Mouse (Mus musculus) lung, postnatal 4 days (tissue): Measurements from ENCODE around the gene Lrba.

Source experiments
- DNase-seq, 2 experiments: peaks; one replicate each; pipeline ENCODE4 v3.0.0; 2021

The Lrba gene

GRCm38 (mm10) chr3:86804265-86804664 is 579.8 kb downstream of the Lrba start:
- no peak for DNase-seq

- DNase-seq = no peak
These were observed 582.4 kb downstream of the Lrba start for GRCm38 (mm10) chr3:86806834-86807233.

- peak; percentile 43 to 50 for DNase-seq
These were observed 583.4 kb downstream of the Lrba start for GRCm38 (mm10) chr3:86807750-86808467.

DNA sequence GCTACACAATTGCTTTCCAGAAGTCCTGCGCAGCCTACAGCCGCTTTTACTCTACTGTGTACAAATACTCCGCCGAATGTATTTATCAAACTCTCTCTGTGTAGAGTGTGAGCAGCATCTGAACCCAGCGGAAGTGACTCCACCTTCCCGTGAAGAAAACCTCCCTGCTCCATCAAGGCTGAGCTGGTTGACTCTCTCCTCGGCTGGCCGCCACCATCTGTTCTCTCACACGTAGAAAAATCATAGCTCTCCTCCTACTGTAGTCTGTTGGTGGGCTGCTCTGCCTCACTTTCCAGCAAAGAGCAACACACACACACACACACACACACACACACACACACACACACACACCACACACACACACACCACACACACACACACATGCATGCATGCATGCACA is 584.7 kb downstream of the Lrba start:
- DNase-seq = no peak

DNA sequence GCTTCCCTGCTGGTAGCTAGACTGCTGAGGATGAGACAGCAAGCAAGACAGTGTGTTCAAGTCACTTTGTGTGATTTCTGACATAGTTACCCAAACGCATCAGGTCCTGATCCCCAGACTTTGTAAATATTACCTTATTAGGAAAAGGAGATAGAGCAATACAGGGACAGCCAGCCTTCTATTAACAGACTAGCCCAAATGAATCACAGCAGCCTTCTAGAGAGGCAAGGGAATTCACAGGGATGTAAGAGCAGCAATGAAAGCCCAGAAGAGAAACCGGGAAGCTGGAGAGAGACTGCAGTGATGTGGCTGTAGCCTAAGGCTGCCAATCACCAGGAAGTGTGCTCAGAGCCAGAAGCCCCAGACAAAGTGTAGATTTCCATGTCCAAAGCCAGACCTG is 585.2 kb downstream of the Lrba start:
- no peak for DNase-seq

- DNase-seq = no peak
These were observed 586.4 kb downstream of the Lrba start for GRCm38 (mm10) chr3:86810908-86811307.

DNA sequence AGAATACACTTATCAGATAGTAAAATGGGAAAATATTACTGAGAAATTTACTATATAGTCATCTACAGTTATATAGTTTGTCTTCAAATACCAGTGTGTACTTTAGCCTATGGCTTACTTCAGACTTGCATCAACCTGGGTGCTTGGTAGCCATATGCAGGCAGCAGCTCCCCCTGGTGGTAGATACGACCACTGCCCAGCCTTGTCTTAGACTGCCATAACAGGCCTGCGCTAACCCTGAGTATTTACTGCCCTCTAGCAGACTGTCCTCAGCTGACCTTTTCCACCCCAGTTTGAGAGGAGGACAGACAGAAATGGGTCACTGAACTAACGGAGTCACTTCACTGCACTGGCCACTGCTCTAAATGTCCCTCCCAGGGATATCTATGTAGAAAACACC is 588.2 kb downstream of the Lrba start:
- peak; percentile 79 to 84 for DNase-seq

GRCm38 (mm10) chr3:86818001-86818585 is 593.6 kb downstream of the Lrba start:
- no peak for DNase-seq

DNA sequence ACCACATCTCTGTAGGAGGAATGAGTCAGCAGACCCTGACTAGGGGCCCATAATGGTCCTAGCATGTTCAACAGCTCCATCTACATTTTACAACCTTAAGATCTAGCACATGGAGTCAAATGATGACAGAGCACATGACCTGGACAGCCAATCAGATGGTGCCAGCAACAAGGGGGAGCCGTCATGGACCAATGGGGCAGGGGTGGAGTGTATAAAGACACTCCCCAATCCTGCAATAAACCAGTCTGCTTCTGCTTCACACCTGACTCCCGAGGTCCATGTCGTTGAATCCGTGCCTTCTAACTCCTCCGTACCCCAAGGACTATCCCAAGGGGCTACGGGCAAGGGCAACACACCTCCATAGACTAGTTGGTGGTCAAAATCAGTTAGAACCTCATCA is 594.9 kb downstream of the Lrba start:
- no peak for DNase-seq

DNA sequence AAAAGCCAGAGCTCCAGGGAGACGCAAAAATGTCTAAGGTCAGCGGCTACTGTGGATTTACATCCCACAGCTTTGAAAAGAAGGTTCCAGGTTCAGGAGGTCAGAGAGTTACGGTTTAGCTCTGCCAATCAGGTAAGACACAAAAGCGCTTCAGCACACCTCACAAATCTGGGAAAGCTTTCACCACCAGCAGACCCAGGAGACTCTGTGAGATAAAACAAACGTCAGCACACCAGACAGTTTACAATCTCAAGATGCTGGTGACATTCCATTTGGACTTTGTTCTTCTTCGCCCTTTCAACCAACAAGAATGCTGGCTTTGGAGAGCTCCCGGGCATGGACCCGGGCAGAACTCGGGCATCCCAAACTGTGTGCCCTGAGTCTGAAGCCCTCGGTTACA is 595.9 kb downstream of the Lrba start:
- no peak for DNase-seq

DNA sequence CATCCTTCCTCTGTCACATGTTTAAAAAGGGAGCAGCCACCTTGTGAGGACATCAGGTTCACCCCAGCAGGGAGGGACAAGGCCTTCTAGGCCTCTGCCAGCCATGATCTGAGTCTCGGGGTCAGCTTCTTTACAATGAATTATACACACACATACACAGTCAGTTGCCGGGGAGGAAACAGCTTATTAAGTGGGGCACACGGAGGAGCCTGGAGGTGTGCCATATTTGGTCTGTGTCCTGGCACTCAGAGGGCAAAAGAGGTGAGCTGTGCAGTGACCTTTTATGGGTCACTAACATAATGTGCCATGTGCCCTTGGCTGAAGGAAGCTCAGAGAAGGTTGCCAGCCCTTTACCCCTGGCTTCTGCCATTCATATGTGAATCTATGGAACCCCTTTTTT is 596.9 kb downstream of the Lrba start:
- no peak for DNase-seq

GRCm38 (mm10) chr3:86827506-86827905 is 603.0 kb downstream of the Lrba start:
- no peak for DNase-seq

GRCm38 (mm10) chr3:86832115-86832514 is 607.6 kb downstream of the Lrba start:
- DNase-seq = no peak
